Mouse (Mus musculus) granulocyte monocyte progenitor cell, adult 5-6 weeks (primary cell): ENCODE results near the gene Gsta2. TPM values are rescaled to one million over a fixed set of nuclear protein-coding genes. Genes with fewer than 3 reads are reported as not detected.

Experiments
- ATAC-seq: replicated peaks from 2 replicates; pipeline ENCODE4 v1.8.0; 2016; ENCODE audit warnings: mild to moderate bottlenecking, moderate TSS enrichment, inconsistent platforms; ENCODE audit not compliant: poor library complexity, severe bottlenecking
- total RNA-seq, 2 experiments: library from RNA; stranded (forward) in 1 of 2; stranded (reverse) in 1 of 2; fragments of 200-712, 200-1000 nt in 1 of 2; fragments of >200 nt in 1 of 2; fragmentation: Nextera tagmentation in 1 of 2; gene quantifications; 2 replicates each; pipeline ENCODE4 v1.2.3; 2014 to 2017

The Gsta2 gene
- total RNA-seq (2014; fragmentation: Nextera tagmentation) (not detected in 2 replicates), total RNA-seq (2017) (not detected in 2 replicates)

DNA sequence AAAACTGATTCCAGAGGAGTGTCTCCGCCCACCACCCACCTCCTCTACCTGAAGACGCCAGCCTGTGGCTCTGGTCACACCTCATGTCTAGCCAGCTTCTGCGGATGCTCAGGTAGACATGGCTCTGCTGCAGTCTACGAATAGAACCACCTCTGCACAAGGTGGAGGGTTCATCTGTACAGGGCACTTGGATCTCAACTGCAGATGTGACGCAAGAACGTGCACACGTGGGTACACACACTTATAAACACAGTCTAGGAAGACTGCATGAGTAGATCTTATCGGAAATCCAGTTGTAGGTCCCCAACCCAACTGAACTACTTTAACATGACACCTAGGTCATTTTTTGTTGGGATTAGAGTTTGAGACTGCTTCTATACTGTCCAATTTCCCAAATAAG is at the start of gene Gsta2:
Gsta2 (minus strand) TSS at position 178 of the 400 bp plus-strand sequence.
- ATAC-seq: no peak

DNA sequence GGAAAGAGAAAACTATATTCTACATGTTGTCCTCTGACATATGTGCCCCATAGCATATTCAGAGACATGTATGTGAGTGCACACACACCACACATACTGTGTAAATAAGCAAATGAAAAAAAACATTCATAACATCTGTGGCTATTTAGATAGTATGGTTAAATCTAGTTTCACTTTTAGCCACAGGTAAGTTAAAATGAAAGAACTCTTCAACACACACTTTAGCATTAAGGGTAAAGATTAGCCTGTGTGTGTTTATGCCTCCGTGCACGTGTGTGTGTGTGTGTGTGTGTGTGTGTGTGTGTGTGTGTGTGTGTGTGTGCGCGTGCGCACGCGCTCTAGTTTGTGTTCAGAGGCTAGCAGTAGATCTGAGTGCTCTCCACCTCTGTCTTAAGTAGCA is 46.0 kb upstream of the Gsta2 start:
- no peak for ATAC-seq

DNA sequence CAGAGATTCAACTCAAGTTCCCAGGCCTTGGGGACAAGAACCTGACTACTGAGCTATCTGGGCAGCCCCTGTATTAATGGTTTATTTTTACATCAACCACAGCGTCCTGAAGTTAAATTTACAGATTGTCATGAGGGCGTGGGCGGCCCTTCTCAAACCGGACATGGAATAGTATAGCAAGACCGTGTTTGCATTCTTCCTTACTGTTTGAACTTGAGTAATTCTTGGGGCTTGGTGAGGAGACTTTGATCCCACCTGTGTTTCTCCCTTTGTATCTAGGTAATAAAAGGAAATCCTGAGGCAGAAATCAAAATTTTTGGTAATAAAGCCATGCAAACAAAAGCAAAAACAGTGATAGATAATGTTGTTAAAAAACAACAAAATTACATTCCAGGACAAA is 45.0 kb upstream of the Gsta2 start:
- ATAC-seq: no peak

DNA sequence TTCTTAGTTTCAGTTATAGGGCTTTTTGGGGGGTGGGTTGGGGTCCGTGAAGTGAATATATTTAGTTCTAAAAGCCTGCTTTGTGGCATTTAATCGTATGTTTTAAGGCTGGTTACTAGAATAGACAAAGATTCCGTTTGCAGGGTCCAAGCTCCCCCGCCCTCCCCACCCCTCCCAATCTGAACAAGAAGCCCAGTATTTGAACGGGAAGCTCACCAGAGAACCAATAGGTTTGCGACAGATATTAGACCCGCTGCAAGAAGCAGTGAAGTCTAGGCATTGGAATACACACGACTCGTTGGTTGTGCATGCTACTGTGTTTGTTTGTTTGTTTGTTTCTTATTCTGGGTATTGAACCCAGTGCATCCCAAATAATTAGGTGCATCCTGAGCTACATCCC is 40.9 kb upstream of the Gsta2 start:
- ATAC-seq: no peak

DNA sequence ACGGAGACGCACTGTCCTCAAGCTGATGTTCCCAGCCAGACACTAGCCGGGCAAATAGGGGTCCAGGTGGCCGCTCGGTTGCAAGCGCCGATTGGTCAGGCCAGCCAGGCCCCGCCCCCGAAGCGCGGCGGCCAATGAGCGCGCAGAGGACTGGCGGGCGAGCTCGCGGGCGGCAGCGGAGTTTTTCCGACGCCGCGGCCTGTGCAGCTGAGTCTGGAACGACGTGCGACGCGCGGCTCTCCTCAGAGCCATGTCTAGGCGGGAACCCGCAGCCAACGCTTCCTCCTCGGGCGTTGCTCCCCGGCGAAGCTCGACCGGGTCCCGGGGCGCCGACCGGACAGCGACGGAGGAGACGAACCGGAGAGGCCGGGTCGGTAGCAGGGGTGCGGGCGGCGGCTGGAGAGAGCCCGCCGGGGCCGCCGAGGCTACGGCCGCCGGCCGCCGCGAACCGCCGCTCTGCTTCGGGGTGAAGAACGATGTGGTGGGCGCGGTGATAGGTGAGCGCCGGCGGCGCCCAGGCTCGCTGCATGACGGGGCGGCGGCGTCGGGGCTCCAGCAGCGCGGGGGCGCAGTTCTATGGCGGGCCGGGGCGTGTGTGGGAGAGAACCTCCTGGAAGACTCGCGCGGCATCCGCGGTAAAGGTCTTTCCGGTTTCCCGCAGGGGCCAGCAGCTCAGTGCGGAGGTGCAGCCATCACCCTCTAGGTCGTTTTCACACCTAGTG is 40.2 kb upstream of the Gsta2 start, which contains the start of gene Ddx43:
Ddx43 (plus strand) TSS at position 148 of the 722 bp plus-strand sequence.
- ATAC-seq: peak; percentile 90

DNA sequence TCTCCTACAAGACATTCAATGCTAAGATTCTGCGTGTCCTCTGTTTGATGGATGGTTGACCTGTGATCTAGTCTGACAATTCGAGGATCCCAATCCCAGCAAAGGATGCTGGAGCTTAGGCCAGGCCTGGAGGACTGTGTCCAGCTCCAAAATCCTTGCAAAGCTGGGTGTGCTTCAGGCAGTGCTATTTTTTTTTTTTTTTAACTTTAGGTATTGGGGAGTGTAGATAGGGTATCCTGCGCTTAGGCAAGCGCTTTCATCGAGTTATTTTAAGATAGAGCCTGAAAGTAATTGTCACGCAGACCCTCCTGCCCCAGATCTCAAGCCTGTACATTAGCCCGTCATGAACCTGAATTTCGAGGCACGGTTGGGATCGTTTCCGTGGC is 39.6 kb upstream of the Gsta2 start:
- ATAC-seq: no peak

DNA sequence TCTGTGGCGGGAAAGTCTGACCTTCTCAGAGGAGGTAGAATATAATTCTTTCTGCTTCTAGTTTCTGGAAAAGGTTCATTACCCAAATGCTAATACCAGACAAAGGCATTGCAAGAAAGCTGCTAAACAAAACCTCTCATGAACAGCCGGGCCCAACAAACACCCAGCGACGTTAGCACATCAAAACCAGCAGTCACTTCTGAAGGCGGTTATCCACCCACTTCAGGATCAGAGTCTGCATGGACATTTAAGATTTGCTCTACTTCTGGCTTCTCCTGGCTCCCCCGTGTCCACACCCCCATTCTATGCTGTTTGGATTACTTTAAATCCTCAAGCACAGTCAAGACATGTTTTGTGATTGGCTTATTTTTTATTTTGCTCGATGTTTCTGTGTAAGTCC is 39.0 kb upstream of the Gsta2 start:
- ATAC-seq: no peak

DNA sequence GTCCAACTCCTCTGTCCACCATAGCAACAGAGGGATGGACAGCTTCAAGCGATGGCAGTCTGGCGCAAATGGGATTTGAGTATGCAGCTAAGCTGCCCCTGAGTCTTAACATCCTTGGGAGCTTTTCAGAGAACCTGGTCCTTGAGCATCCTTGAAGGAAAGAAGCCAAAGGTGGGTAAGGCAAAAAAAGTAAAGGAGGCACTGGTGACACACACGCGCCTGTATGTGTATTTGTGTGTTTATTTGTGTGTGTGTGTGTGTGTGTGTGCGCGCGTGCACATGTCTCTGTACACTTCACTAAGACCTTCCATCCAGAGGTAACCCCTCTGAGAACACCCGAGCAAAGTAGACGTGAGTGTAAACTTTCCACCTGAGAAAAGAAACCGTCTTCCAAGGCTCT is 38.2 kb upstream of the Gsta2 start:
- no peak for ATAC-seq

DNA sequence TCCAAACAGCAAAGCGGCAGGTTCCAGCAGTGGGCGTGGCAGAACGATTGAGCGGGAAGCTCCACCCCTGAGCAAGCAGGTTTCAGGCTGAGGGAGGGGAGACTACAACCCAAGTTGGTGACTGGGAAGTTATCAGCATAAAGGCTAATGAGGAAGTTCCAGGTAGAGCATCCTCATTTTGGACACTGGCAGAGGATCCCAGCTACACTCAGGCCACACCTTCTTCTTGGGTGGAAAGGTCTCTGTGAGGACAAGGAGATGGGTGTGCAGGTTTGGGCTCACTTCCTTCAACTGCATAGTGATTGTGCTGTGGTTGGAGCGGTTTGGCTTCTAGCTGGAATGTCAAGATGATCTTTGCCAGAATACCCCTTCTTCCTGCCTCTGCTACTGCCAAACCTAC is 34.4 kb upstream of the Gsta2 start:
- ATAC-seq: peak; percentile 83

DNA sequence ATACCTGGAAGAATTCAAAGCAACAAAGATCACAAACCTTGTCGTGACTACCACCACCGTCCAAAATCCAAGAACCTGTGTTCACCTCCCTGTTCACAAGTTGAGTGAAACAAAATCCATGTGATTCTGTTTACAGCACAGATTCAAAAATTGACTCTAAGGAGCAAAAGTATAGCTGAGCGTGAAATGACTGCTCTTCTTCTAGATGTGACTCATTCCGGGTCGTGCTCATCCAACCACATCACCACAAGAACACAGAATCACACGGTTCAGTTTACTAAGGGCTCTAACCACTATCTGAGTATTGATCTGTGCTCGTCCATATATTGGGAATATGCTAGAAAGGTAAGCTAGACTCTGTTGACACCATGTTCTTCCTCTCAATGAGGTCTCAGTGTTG is 31.4 kb upstream of the Gsta2 start:
- no peak for ATAC-seq

DNA sequence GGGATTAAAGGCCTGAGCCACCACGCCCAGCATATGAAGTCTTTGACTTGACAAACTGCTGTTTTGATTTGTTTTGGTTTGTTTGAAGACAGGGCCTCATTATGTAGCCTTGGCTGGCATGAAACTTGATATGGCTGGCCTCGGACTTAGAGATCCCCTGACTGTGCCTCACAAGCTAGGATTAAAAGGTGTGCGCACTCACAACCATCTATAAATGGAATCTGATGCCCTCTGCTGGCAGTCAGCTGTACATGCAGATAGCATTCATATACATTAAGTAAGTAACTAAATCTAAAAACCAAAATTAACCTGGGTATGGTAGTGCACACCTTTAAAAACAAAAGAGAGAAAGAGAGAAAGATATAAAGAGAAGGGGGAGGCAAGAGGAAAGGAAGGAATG is 30.3 kb upstream of the Gsta2 start:
- peak; percentile 37; the same call in 1 of the 2 replicates for ATAC-seq

DNA sequence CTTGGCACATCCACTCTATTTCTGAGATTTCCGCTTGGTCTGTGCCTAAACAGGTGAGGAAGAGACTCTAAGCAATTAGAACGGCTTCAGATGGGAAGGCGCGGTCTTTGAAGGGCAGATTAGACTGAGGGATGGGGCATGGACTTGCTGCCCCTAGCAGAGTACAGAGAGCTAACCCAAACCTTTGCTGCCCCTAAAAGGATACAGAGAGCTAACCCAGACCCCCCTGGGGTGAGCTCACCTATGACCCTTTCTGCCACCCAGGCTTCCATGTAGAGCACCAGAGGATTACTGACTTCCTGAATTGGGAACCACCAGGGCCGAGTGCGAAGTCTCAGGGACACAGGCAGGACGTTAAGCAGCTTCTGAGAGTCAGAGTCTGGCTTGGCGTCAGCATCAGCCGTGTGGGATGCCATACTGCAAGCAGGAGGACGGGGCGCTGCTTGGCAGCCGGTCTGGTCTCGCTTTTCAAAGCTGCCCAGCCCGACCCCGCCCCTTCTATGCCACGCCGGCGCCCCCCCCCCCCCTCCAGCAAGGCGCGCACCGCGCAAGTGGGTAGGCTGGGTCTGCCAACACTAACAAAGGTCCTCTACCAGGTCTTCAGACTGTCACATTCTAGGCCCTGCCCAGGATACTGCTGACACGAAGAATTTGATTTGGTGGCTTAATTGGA is 22.7 kb upstream of the Gsta2 start, which contains the start of gene Ooep:
Ooep (minus strand) TSS at position 613 of the 673 bp plus-strand sequence.
- peak; percentile 73 for ATAC-seq

DNA sequence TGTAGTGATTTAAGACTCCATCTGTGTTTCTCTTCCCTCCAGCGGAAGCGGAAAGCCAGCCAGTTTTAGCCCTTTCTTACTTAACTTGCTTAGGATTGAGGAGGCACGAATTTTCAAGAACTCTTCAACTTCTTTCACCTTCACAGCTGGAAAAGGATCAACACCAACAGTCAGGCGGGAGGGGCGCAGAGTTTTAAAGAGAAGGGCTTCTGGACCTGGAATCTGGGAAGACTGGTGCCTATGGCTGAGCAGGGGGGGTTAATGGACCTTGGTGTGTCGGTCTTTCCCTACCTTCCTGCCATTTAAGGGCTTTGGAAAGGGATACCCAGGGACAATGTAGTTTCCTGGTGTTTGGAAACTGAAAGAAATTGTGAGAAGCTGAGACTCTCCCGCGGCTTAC is 22.0 kb upstream of the Gsta2 start:
- ATAC-seq: no peak

DNA sequence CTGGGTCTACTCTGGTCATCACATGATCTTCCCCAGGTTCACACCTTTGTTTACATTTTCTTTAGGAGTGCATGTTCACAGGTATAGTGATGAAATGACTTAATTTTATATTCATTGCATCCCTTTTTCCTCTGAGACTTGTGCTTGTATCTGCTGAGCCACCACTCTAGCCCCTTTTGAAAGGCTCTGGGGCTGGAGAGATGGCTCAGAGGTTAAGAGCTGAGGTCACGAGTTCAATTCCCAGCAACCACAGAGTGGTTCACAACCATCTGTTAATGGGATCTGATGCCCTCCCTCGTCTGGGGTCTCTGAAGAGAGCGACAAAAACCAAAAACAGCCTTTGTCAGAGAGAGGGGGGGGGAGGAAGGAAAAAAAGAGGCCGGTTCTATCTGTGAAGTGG is 19.9 kb upstream of the Gsta2 start:
- no peak for ATAC-seq

DNA sequence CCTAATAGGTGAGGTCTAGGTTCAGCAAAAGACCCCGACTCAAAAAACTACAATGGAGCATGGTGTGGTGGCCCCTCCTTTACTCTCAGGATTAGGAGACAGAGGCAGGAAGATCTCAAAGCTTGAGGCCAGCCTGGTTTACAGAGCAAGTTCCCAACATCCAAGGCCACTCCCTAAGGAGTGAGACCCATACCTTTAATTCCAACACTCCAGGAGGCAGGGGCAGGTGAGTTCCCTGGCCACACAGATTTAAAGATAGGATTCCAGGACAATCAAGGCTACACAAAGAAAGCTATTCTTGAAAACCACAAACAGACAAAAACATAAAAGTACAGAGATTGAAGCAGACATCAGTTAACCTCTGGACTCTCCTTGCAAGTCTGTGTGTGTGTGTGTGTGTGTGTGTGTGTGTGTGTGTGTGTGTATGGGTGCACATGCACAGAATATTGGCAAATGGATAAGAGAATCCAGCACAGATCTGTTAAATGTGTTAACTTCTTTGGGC is 19.3 kb upstream of the Gsta2 start:
- ATAC-seq: no peak

DNA sequence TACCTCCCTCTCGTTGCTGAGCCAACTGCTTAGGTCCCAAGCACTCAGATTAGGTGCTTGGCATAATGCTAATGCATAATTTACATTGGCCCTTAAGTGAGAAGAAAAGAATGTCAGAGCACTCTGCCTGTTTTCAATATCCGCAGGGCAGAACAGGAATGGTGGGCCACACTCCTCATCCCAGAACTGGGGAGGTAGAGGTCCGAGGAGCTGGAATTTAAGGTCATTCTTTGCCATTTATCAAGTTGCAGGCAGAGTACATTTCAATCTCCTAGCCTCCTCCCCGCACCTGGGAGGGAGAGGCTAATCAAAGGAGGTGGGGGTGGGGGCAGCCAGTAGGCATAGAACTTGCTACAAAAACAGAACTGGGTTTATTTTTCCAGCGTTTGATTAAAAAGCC is 18.8 kb upstream of the Gsta2 start:
- no peak for ATAC-seq

DNA sequence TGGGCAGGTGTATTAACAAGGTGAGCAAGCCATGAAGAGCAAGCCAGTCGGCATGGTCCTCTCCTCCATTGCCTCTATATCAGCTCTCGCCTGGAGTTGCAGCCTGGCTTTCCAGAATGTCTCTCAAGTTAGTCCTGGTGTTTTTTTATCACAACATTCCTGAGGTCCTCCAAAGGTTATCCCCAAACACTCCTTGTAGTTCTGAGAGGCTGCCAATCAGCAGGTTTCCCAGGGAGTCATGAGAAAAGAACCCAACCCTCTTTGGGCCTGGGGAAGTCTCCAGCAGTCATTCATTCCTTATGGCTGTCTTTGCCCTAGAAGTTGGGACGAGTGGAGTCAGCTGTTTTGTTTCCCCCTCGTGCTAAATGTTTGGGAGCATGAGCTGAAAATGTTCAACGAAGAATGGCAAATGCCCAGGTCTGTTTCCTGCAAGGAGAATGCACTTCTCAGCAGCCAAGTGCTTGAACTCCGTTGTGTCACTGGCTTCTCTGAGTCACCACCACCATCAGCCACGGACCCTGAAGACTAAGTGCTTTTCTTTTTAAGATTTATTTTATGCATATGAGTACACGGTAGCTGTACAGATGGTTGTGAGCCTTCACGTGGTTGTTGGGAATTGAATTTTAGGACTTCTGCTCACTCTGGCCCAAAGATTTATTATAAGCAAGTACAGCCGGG is 17.4 kb upstream of the Gsta2 start:
- no peak for ATAC-seq

DNA sequence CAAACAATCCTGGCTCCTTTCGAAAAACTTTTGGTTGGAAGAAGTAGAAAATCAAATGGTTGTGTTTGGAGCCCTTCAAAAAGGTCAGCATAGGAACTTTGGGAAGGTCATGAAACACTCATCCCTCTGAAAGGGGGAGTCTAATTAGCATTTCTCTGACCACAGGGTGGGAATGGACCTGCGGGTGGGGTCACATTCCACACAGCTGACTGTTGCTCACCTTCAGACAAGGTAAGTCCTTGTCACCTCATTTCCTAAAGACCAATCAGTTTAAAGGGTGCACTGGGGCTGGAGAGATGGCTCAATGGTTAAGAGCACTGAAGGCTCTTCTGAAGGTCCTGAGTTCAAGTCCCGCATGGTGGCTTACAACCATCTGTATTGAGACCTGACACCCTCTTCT is 15.9 kb upstream of the Gsta2 start:
- no peak for ATAC-seq

DNA sequence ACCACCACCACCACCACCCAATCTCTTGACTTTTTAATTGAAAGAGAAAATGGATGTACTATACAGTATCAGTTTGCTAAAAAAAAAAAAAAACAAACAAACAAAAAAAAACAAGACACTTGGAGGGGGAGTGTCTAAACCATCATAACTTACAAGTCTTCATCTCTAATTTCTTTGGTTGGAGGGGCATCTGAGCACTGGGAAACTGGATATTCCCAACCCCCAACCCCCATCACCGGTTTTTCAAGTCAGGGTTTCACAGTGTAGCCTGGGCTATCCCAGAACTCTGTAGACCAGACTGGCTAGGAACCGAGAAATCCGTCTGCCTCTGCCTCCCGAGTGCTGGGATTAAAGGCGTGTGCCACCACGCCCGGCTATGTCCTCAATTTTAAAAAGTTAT is 14.2 kb upstream of the Gsta2 start:
- no peak for ATAC-seq

DNA sequence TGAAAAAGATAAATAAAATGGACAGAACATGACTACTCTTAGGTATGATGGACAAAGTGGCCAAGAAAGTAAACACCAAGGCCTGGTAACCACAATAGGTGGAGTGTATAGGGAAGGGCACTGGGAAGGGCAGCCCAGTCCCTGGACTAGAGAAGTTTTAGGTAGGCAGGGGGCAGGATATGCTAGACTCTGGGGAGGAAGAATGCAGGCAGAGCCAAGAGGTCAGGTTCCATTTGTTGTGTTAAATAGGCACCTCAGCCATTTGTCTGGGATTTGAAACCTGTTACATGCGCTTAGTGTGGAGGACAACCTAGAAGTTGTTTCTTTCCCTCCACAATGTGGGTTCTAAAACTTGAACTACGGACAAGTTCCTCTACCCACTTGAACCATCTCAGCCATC is 13.8 kb upstream of the Gsta2 start:
- no peak for ATAC-seq

DNA sequence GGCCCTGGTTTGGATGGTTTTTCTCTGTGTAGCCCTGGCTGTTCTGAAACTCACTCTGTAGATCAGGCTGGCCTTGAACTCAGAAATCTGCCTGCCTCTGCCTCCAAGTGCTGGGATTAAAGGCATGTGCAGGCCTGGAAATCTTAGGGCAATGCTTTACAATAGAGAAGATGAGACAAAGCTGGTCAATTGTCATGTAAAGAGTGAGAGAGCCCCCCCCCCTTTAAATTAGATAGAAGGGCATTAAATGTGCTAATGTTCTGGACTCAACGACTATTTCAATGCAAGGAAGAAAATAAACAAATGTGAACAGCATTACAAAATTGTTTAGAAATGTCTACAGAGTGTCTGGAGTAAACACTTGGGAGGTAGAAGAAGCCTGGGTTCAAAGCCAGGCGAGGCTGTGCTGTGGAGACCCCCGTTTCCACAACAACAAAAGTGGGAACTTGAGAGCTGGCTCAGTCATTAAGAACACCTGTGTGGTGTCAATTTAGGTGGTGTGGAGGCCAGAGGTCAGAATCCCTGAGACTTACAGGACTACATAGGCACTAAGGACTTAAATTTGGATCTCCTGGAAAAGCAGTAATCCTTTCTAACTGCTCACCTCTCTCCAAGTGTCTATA is 13.2 kb upstream of the Gsta2 start:
- ATAC-seq: no peak
